Mouse (Mus musculus): ENCODE data around the gene Cldn14. TPM values are rescaled to one million over a fixed set of nuclear protein-coding genes. Genes with fewer than 3 reads are reported as not detected.

The Cldn14 gene
- polyA plus RNA-seq, 1 experiment from 2014 or later: not detected

- no peak overlapping the region for H3K4me2 ChIP-seq
- H3K36me3 ChIP-seq: 0 out of 2 replicates have a peak, but pooled peaks cover 9% of the 10 kb centered on the region
- H3K9me3 ChIP-seq: no peaks in the 10 kb centered on the region
- H3K9ac ChIP-seq: no peak overlapping the region
- no peak overlapping the region for H3K4me3 ChIP-seq
- WGBS: 82% methylated on average over 8 of the region's 8 CpGs
- H3K27ac ChIP-seq: no peak overlapping the region
- no peak for ATAC-seq (ENCODE audit: borderline replicate concordance, extremely low read depth, low FRiP score, low TSS enrichment)
- 0 out of 2 replicates have a peak, but pooled peaks cover 3% of the 10 kb centered on the region for H3K4me1 ChIP-seq
- H3K27me3 ChIP-seq: no peaks in the 10 kb centered on the region
These were observed 100.4 kb downstream of the Cldn14 start for GRCm38 (mm10) chr16:93908196-93908595.

- Histone ChIP-seq H3K36me3 (0 out of 2 replicates have a peak, but pooled peaks cover 9% of the 10 kb centered on the region), H3K9ac (no peak overlapping the region), H3K9me3 (no peaks in the 10 kb centered on the region), H3K4me2 (no peak overlapping the region), H3K4me3 (no peak overlapping the region), H3K4me1 (0 out of 2 replicates have a peak, but pooled peaks cover 2% of the 10 kb centered on the region), H3K27ac (no peak overlapping the region), H3K27me3 (no peaks in the 10 kb centered on the region)
- no peak for ATAC-seq (ENCODE audit: borderline replicate concordance, extremely low read depth, low FRiP score, low TSS enrichment)
- WGBS: 57% methylated on average over 5 of the region's 5 CpGs
These were observed 100.9 kb downstream of the Cldn14 start for GRCm38 (mm10) chr16:93907761-93908160.

DNA sequence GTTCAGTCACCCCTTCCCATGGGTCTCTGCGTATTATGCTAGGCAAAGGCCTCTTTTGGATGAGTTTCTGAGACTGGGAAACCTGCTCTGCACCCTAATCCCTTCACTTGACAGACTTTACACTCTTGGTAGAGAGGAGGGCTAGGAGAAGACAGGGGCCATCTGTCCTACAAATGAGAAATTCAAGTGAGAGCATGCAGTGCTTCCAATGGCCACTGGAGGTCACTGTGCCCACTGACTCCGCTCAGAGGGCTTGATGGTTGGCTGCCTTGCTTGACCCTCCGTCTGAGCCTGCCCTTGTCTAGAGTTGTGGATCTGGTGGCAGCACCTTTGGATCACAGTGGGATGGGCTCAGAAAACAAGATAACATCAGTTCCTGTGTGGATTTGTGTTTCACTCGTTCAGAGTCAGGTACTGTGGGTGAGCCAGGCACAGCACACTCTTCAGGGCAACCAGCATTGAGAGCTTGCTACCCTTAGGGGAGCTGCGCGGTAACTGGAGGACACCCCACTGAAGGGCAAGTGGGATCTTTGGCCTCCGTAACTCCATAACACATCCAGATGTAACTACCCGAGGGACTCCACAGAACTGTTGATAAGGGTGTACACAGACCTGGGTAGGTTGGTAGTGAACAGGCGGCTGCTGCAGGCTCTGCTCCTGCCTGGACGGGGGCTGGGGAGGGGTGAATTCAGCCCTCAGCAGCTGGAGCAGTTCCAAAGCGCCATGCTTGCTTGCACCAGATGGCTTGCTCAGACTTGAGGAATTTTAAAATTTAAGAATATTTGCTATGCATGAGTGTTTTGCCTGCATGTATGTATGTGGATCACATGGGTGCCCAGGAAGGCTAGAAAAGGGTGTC lies 102.3 kb downstream of the Cldn14 start:
- no peak overlapping the region for H3K4me2 ChIP-seq
- H3K4me3 ChIP-seq: no peak overlapping the region
- H3K27me3 ChIP-seq: no peaks in the 10 kb centered on the region
- no peak overlapping the region for H3K27ac ChIP-seq
- no peak overlapping the region for H3K9ac ChIP-seq
- peaks cover 19% of the 10 kb centered on the region for H3K36me3 ChIP-seq
- 55% methylated on average over 11 of the region's 11 CpGs for WGBS
- H3K4me1 ChIP-seq: no peaks in the 10 kb centered on the region
- H3K9me3 ChIP-seq: no peaks in the 10 kb centered on the region
- peak; percentile 41; the same call in 1 of the 2 replicates for ATAC-seq (ENCODE audit: borderline replicate concordance, extremely low read depth, low FRiP score, low TSS enrichment)

DNA sequence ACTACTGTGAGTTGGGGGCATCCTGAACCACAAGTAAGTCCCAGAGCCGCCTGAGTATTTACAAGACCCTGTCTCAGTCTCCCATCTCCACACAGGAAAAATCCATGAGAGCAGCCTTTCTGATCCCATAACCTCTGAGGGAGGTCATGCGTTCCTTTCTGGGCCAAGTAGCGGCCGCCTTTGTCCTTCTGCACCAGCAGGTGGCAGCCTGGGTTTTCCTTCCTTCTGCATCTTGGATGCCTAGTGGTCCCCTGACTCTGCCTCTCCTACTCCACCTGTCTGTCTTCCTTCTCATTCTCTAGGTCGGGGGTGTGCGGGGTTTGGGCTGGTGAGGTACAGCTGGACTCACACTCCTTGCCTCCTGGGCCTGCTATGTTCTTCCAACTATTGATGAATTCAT lies 105.6 kb downstream of the Cldn14 start:
- Histone ChIP-seq H3K4me3 (no peak overlapping the region), H3K36me3 (peaks cover 34% of the 10 kb centered on the region), H3K9me3 (no peaks in the 10 kb centered on the region), H3K27ac (no peak overlapping the region), H3K9ac (no peak overlapping the region), H3K4me1 (no peaks in the 10 kb centered on the region), H3K4me2 (no peak overlapping the region), H3K27me3 (no peaks in the 10 kb centered on the region)
- 76% methylated on average over 6 of the region's 6 CpGs for WGBS
- no peak for ATAC-seq (ENCODE audit: borderline replicate concordance, extremely low read depth, low FRiP score, low TSS enrichment)

- Histone ChIP-seq H3K4me1 (no peaks in the 10 kb centered on the region; the same call in 1 of the 2 replicates), H3K4me3 (no peak overlapping the region), H3K9me3 (no peaks in the 10 kb centered on the region), H3K4me2 (no peak overlapping the region), H3K27ac (no peak overlapping the region), H3K27me3 (no peaks in the 10 kb centered on the region), H3K36me3 (peaks cover 62% of the 10 kb centered on the region), H3K9ac (no peak overlapping the region)
- 87% methylated on average over 5 of the region's 5 CpGs for WGBS
- ATAC-seq (ENCODE audit: borderline replicate concordance, extremely low read depth, low FRiP score, low TSS enrichment): no peak
These were observed 115.4 kb downstream of the Cldn14 start for GRCm38 (mm10) chr16:93893285-93893684.

DNA sequence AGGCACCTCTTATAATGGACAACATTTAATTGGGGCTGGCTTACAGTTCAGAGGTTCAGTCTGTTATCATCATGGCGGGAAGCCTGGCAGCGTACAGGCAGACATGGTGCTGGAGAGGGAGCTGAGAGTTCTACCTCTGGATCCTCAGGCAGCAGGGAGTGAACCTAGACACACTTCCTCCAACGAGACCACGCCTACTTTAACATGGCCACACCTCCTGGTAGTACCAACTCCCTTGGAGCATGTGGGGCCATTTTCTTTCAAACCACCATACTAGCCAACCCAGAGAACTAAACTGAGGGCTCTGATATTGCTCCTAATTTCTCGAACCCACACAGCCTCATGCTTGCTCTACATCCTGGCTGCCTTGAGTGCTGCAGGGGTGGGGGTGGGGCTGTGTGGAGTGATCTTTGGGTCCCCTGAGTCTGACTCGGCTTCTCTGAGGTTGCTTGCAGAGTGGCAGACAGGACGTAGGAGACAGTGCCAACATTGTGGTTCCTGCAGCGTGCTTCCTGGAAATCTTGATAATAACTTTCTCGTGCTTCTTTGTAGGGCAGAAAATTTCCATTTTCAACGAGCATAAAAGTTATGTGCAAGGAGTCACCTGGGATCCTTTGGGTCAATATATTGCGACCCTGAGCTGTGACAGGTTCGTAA lies 117.6 kb downstream of the Cldn14 start:
- no peak for ATAC-seq (ENCODE audit: borderline replicate concordance, extremely low read depth, low FRiP score, low TSS enrichment)
- H3K4me3 ChIP-seq: no peak overlapping the region
- H3K36me3 ChIP-seq: peaks cover 72% of the 10 kb centered on the region
- no peak overlapping the region for H3K9ac ChIP-seq
- no peaks in the 10 kb centered on the region; the same call in 1 of the 2 replicates for H3K4me1 ChIP-seq
- no peak overlapping the region for H3K4me2 ChIP-seq
- H3K27me3 ChIP-seq: no peaks in the 10 kb centered on the region
- H3K27ac ChIP-seq: no peak overlapping the region
- H3K9me3 ChIP-seq: no peaks in the 10 kb centered on the region
- WGBS: 82% methylated on average over 12 of the region's 12 CpGs

GRCm38 (mm10) chr16:93888481-93888880 lies 120.2 kb downstream of the Cldn14 start:
- H3K9ac ChIP-seq: no peak overlapping the region
- no peak overlapping the region for H3K4me3 ChIP-seq
- H3K4me1 ChIP-seq: peaks cover 11% of the 10 kb centered on the region; the same call in 1 of the 2 replicates
- no peak for ATAC-seq (ENCODE audit: borderline replicate concordance, extremely low read depth, low FRiP score, low TSS enrichment)
- H3K4me2 ChIP-seq: no peak overlapping the region
- peaks cover 57% of the 10 kb centered on the region for H3K36me3 ChIP-seq
- WGBS: 83% methylated on average over 6 of the region's 6 CpGs
- no peaks in the 10 kb centered on the region for H3K27me3 ChIP-seq
- no peaks in the 10 kb centered on the region for H3K9me3 ChIP-seq
- no peak overlapping the region for H3K27ac ChIP-seq

- WGBS: 40% methylated on average over 5 of the region's 5 CpGs
- Histone ChIP-seq H3K9ac (peak overlapping the region; percentile 67), H3K27ac (no peak overlapping the region), H3K4me1 (0 out of 2 replicates have a peak, but pooled peaks cover 11% of the 10 kb centered on the region), H3K9me3 (no peaks in the 10 kb centered on the region), H3K4me3 (peak overlapping the region; percentile 85), H3K36me3 (peaks cover 21% of the 10 kb centered on the region), H3K4me2 (peak overlapping the region; percentile 94), H3K27me3 (no peaks in the 10 kb centered on the region)
- no peak for ATAC-seq (ENCODE audit: borderline replicate concordance, extremely low read depth, low FRiP score, low TSS enrichment)
These were observed 123.9 kb downstream of the Cldn14 start for GRCm38 (mm10) chr16:93884722-93885113.

GRCm38 (mm10) chr16:93884086-93884721 lies 124.4 kb downstream of the Cldn14 start:
- ATAC-seq (ENCODE audit: borderline replicate concordance, extremely low read depth, low FRiP score, low TSS enrichment): peak; percentile 59
- peak overlapping the region; percentile 85 for H3K4me3 ChIP-seq
- H3K36me3 ChIP-seq: peaks cover 17% of the 10 kb centered on the region
- H3K4me1 ChIP-seq: 0 out of 2 replicates have a peak, but pooled peaks cover 11% of the 10 kb centered on the region
- H3K9me3 ChIP-seq: no peaks in the 10 kb centered on the region
- under 1% methylated on average over 43 of the region's 43 CpGs for WGBS
- peak overlapping the region; percentile 94 for H3K4me2 ChIP-seq
- peak overlapping the region; percentile 54 for H3K27ac ChIP-seq
- H3K9ac ChIP-seq: peak overlapping the region; percentile 67
- H3K27me3 ChIP-seq: no peaks in the 10 kb centered on the region

DNA sequence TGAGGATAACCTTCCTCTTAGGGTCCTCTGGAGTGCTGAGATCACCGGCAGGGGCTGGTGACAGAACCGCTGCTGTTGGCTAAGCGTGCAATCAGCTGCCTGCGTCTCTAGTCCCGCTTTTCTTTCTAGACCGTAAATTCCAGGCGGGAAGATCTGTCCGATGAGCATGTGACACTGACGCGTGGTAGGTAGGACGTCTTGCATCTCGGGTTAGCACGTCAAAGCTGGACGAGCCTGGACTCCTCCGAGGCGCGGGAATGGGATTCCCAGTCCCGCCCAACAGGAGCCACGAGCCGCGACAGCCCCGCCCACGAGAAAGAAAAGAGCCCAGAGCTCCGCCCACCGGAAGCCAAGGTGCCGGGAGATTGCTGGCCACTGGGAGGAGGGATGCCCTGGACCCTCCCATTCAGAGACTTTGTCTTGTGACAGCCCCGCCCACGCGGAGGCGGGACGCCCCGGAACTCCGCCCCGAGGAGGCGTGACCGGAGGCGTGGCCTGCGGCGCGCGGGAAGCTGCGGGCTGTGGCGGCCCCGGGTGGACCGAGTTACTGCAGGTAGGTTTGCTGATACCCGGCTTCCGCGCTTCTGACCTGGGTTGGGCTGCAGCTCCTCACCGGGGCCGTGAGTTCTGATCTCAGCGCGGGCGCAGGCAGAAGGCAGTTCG lies 125.1 kb downstream of the Cldn14 start, which contains the start of gene Chaf1b:
Gene Chaf1b, plus strand, starts transcription at position 479 of the 663 bp plus-strand sequence.
- Histone ChIP-seq H3K9me3 (no peaks in the 10 kb centered on the region), H3K27ac (peak within 1 kb of the TSS; percentile 54), H3K9ac (peak within 1 kb of the TSS; percentile 67), H3K4me2 (peak within 1 kb of the TSS; percentile 94), H3K36me3 (peaks cover 12% of the 10 kb centered on the region), H3K27me3 (no peaks in the 10 kb centered on the region), H3K4me3 (peak within 1 kb of the TSS; percentile 85), H3K4me1 (0 out of 2 replicates have a peak, but pooled peaks cover 11% of the 10 kb centered on the region)
- ATAC-seq (ENCODE audit: borderline replicate concordance, extremely low read depth, low FRiP score, low TSS enrichment): peak; percentile 95
- whole genome bisulfite sequencing: under 1% methylated on average over 54 of the region's 54 CpGs

Data from lung, embryonic 15.5 days (tissue).